Mouse (Mus musculus): ENCODE data around the gene Lrrc7.
"Not testable (repeated sequence)": the region's sequence is repeated elsewhere in the genome, so short reads cannot be mapped to it uniquely, and the experiment has no call there.

Lrrc7 gene

DNA sequence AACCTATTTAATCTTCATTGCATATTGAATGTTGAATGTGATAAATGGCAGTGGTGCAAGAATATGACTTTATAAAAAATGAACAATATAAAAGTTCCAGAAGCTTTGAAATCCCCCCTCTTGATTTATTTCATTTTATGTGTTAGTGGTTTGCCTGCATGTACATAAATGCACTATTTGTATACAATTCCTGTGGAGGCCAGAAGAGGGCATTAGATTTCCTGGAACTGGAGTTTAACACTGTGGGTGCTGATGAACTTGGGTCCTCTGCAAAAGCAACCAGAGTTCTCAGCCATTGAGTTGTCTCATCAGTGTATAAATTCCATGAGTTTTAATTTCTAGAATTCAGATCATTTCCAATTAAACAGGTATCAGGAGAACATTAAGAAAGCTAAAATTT, 397.0 kb downstream of the Lrrc7 start:
- DNase-seq (ENCODE audit: low spot score) = no peak

DNA sequence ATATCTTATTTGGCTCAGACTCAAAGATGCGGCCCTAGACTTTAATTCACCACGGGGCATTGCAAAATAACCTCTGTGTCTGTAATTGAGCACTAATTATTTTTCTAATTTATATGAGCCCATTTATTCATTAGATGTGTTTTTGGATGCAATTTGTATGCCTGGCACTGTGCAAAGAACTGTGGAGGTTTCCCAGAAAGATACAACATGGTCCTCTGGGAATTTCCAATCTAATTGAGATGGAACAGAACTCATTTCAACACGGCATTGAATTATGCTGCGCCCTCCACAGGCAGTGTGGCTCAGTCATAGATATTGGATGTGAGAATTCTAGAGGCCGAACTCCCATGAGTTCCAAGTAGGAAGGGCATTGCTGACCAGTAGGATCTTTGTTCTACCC, 397.6 kb downstream of the Lrrc7 start:
- DNase-seq (ENCODE audit: low spot score) = no peak

DNA sequence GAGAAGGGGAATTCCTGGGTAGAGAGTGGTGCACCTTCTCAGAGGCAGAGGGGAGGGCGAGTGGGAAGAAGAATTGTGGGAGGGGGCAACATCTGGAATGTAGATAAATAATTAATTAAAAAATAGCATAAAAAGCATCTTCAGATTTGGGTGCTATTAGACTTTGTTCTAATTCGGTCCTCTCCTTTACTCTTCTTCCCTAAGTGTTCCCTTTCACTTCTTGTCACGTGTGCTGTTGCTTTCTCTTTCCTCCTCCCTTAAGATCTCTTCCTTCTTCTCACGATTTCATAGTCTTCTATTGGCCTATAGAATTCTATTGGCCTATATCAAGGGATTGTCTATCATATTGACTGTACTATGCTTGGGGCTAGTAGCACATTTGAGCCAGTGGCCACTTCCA, 398.9 kb downstream of the Lrrc7 start:
- DNase-seq (ENCODE audit: low spot score) = no peak

DNA sequence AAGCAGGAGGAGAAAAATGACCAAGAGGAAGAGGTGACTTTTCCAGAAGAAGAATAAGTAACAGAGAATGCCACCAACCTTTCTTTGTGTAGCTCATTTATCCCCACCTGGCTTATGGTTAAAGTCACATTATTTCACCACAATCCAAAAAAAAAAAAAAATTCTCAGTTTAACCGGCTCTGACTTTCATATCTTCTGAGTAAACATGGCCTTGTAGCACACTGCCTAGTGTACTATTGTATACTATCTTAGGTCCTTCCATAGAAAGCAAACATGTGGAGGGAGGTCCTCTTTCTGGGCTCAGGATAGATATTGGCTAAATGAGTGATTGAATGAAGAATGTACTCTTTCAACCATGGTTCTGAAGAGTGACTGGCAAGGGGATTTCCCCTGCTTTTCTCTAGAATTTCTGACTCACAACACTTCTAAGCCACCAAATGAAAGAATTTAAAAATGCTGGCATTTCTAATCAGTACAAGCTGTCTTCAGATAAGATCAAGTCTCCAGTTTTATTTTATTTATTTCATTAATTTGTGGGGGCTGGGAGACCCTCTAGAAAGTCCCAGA, 400.0 kb downstream of the Lrrc7 start:
- DNase-seq (ENCODE audit: low spot score) = no peak

DNA sequence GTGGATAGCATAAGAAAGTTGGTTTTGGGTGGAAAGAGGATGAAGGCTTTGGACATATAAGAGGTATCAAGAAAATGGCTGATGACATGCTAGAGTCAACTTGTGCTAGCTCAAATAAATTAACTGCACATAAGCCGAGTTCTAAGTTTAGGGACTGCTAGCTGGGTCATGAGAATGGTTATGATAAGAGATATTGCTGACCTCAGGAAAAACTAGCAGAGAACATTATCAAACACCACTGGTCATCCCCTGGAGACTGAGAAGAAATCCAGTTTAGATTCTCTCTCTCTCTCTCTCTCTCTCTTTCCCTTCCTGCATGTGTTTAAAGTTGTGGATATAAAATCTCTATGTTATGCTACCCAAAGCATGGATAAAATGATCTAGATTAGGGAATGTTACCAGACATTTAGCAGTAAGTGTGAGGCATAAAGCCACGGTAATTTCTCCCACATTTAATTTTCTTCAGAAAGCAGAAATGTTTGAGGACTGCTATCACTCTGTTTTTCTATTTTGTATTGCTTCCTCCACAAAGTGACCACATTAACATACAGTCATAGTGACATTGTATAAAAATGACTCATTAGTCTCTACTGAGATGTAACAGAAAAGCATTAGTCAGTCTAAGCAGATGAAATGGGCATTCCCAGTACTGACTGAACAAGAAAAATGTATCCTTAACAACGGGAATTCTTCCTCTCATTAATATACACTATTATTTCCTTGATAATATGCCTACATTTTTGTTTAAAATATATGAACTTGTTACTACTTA, 406.3 kb downstream of the Lrrc7 start:
- DNase-seq (ENCODE audit: low spot score) = no peak

DNA sequence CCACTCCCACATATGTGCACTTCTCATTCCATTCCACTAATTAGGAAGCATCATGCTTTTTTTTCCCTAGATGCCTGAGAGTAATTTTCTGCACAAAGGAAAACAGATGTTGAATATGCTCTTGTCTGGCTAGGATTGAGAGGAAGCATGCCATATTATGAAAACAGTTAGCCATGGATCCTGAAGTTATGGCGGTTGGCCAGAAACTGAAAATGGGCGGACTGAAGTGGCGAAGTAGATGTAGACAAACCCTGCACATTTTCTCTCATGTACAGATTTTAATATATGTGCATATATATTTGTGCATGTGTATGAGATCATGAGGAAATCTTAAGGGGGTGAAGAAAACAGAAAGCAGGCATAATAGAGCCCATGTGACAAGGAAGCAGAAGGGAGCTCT, 407.9 kb downstream of the Lrrc7 start:
- DNase-seq (ENCODE audit: low spot score) = no peak

DNA sequence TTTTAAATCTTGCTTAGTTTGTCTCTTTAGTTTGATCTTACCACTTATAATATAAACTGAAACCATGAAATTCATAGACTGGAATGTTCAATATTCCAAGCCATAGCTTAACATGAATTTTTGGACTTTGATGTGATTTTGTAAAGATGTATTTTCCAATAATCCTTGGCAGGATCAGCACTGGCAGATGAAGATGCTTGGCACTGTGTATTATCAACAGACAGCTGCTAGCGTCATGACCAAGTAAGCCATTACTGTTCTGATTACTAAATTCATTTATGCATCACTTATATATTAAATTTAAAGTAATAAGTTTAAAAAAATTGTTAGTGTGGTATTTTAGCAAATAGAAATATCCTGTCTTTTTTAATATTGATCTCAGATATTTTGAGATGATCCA, 413.0 kb downstream of the Lrrc7 start:
- no peak for DNase-seq (ENCODE audit: low spot score)

DNA sequence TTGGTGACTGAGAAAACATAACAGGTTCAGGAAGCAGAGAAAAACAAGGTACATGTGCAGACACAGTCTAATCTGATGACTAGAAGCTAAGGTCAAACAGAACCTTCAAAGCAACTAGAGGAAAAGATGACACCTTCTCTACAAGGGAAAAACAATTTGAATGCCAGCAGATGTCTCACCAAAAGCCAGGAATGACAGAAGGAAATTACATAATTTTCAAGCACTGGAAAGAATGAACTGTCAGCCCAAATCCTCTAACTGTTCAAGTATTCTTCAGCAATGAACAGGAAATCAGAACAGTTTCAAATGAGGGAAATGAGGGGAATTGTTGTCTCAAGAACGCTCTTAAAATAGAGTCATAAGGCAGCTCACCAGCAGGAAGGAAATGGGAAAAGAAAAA, 421.4 kb downstream of the Lrrc7 start:
- no peak for DNase-seq (ENCODE audit: low spot score)

DNA sequence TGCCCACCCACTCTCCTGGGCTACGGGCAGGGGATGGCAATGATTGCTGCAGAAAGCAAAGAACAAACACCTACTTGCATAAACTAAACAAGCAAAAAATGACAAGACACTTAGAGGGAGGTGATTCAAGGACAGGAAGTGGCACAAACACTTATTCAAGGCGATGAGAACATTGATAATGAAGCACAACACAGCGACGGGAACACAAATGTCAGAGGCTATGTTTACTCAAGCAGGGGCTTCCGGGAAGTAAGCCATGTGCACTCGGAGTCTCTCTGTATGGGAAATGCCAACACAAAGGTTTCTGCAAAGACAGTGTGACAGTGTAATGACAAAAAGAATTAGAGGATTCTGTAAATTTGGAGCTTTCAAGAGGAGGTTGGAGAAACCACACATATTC, 424.2 kb downstream of the Lrrc7 start:
- DNase-seq (ENCODE audit: low spot score) = no peak

DNA sequence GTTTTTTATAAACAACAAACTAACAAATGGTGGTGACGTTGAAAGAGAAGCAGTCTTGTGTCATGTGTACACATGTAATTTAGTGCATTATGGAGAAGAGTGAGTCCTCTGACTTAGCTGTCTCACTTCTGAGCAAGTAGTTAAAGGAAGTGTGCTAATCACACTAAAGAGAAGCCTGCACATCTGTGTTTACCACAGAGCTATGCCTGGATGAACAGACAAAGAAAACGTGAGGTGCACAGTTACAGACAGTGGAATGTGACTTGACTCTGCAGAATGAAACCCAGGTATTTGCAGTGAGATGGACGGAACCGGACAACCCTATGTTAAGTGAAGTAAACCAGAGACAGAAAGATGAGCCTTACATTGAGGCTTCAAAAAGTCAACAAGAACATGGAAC, 430.3 kb downstream of the Lrrc7 start:
- no peak for DNase-seq (ENCODE audit: low spot score)

DNA sequence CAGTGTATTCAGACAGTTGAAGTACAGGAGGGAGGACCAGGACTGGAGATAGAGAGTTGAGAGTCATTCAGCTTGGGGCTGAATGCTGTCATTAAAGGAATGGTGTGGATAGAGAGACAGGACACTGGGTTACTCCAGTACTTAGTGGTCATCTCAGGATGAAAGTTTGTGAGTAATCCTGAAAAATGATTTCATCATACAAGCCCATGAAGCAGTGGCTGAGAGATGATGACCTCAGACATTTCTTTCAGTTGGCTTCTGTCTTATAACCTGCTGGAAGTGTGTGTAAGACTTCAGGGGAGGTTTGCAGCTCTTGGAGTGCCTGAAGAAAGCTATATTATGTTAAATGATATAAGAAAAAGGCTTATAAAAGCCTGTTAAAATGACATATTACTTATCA, 430.8 kb downstream of the Lrrc7 start:
- no peak for DNase-seq (ENCODE audit: low spot score)

DNA sequence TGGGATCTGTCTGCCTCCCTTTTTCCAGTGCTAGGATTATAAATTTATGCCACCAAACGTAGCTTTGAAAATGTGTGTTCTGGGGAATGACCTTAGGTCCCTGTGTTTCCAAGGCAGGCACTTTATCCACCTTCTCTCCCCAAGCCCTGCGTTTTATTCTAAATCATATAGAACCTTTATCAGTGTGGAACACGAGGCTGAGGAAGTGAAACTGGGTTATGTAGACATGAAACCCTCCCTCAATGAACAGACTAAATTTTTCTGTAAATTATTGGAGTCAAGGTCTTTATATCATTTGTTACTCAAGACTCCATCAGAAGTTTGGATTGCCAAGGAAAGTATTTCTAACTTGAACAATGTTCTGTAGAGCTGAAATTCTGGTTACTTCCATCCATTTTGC, 439.1 kb downstream of the Lrrc7 start:
- no peak for DNase-seq (ENCODE audit: low spot score)

DNA sequence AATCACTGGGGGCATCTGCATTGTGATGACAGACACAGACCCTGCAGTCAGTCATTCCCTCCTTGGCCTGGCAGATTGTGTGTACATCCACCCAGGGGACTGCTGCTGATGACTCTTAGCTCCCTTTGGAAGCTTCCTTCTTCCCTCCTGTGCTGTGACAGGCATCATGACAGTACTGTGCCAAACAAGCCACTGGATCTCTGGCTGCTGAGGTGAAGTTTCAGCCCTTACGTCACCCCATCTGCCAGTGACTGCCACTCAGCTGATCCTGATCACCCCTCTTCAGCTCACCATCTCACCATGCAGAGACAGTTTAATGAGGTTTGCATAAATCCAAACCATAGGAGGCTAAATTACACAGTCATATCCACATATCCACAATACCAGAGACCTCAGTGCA, 456.8 kb downstream of the Lrrc7 start:
- no peak for DNase-seq (ENCODE audit: low spot score)

DNA sequence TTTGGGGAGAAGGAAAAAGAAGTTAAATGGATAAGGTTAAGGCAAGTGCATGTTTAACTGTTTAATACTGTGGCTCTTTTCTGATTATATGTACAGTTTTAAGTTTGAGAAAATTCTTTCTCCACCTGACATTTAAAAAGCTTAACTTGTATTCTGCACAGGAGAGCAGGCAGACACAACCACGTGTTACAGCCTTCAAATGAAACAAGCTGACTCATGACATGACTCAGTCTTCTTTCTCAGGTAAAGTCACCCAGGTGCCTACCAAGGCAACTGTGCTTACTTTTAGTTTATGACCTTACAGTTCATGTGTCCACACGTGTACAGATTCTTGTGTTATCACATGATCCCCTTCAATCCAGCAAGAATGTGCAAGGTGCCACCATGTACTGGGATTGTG, 458.6 kb downstream of the Lrrc7 start:
- no peak for DNase-seq (ENCODE audit: low spot score)

DNA sequence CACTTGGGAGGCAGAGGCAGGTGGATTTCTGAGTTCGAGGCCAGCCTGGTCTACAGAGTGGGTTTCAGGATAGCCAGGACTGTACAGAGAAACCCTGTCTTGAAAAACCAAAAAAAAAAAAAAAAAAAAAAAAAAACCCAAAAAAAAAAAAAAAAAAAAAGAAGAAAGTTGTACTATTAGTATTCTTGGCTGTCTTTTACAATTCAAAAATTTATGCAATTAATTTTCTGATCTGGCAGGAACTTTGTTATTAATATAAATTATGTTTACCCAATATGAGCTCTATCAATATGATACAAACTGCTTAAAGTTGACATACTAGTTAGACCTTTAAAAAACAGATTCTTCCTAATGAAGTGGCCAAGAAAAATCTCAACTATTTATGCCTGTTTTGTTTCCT, 459.5 kb downstream of the Lrrc7 start:
- not testable (repeated sequence) for DNase-seq (ENCODE audit: low spot score)

DNA sequence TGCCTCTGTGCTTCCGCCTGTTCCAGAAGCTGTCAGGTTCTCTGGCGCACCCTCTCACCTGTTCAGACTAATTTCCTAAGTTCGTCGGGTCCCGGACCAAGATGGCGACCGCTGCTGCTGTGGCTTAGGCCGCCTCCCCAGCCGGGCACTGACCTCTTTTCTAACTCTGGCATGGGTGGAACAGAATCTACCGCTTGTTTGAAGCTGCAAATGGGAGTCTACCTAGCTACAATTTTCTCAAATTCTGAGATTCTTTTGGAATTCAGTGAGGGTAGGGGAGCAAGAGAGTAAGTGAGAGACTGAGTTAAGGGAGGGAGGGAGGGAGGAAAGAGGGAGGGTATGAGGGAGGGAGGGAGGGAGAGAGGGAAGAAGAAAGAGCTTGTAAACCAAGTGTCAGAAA, 460.0 kb downstream of the Lrrc7 start:
- DNase-seq (ENCODE audit: low spot score) = not testable (repeated sequence)

DNA sequence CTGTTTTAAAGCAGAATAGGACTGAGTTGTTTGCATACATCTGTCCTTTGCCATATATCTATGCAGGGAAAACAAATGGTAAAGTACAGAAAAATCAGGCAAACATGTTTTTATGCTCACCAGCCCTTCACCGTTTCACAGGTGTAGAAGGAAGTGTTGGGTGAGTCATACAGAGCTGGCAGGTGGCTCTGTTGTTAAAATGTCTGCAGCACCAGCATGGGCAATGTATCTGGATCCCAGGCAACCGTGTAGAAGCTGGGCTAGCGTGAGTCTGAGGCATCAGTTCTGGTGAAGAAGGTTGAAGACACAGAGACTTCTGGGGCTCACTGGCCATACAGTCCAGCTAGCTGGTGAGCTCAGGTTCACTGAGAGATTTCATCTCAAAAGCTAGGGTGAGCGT, 468.1 kb downstream of the Lrrc7 start:
- no peak for DNase-seq (ENCODE audit: low spot score)

DNA sequence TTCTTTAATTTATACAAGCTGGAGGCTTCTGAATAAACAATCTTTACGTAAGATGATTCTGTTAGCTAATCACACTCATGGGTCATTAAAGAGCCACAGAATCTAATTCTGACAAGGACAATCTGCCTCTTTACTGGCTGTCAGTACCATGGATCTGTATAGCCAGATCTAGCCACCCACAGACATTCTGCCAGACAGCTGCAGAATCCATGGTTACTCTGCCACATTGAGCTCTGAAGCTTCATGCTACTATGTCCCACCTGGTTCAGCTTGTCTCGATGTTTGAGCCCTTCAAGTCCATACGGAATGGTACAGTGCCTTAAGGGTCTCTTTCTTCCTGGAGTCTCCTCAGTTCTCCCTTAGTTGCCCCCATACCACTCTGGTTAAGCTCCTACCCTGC, 470.4 kb downstream of the Lrrc7 start:
- no peak for DNase-seq (ENCODE audit: low spot score)

DNA sequence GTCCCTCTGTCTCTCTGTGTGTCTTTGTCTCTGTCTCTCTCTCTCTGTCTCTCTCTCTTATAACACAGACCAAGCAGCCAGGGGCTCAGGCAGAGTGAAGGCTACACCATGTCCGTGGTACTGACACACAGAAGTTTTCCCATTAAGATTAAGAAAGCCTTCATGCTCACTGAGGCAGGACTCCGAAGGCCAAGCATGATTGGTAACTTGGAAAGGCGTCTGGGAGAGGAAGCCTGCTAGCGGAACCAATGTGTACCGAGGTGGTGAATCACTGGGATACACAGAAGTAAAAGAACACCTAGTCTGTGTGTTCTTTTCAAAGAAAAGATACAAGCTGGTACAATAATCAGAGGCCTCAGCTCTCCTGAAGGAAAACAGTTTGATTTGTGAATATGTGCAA, 484.2 kb downstream of the Lrrc7 start:
- DNase-seq (ENCODE audit: low spot score) = no peak

DNA sequence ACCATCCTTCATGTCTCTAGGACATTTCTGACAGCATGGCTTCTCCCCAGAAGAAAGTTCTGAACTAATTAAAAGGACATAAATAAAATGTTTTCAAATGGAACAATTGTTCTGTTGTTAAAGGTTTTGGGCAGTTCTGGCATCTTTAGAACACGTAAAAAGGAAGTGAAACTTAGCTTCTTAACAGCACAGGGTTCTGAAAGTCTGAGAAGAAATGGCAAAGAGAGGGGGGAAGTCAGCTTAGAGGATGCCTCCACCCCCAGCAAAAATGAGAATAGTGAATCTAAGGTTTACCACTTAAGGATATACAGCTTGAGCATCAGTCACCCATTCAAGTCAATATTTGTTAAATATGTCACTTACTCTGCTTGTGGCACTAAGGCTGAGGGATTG, 484.6 kb downstream of the Lrrc7 start:
- DNase-seq (ENCODE audit: low spot score) = no peak

DNA sequence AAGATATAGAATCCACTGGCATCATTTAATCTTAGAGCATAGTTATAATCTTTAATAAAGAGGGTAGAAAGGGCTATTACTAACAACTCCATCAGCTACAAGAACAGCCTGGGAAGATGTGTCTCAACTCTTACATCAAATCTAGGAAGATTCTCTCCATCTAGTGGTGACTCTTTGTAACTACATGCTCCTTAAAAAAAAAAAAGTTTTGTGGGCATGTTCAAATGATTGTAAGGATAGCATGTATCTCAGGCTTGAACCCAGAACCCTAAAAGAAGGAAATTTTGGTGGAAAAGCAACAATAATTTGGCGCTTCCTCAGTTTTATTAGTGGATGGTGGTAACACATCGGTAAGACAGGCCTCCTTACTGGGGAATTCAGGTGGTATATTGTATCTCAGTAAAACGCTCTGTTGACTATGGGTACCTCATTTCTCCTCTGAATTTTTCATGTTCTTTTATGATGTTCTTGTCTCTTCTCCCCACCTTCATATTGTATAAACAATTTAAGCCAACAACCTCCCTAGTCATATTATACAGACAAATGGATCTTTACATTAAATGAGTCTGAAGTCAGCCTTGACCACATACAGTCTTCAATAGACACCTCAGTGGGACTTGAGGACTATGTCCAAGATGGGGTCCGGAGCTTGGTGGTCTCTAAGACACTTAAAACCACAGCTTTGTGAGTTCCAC, 485.2 kb downstream of the Lrrc7 start:
- no peak for DNase-seq (ENCODE audit: low spot score)

DNA sequence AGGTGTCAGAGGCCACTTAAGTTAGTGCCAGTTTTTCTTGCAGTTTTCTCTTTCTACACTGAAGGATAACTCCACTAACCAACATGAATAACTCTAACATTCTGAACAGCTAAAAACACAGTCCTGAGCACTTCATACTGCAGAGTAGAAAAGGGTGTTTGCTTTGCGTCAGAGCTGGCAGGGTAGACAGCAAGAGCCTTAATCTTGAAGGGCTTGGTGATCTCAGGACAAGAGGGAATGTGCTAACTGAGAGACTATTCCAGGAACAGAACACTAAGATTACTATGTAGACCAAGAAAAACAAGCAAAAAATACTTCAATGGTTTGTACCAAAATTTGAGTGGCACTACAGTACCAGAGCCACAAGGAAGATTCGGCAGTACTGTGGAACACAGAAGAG, 487.0 kb downstream of the Lrrc7 start:
- DNase-seq (ENCODE audit: low spot score) = no peak

DNA sequence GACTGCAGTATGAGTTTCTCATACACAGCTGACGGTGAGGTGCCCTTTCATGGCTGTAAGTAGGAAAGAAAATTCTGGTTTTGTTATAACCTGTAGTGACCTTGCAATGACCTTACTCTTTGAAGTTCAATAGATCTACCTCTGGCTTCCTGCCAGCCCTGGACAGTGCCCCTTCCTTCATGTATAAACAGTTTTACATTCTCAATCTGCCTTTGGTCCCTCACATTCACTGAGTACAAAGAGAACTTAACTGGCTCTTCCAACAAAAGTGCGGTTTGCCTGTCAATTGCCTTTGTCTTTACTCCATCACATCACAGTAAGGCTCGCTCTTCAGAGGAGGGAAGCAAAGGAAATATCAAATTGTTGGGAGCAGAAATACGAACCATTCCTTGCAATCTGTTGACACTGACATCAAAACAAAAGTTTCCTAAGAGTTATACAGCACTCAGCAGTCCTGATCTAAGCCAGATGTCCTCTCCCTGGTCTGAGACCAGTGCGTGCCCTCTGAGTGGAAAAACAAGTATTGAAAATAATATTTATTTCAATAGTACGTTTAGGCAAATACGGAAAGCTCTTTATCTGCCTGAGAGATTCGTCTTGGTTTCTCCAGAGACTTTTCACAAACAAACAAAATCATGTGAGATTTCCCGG, 493.3 kb downstream of the Lrrc7 start:
- DNase-seq (ENCODE audit: low spot score) = no peak
